Mouse (Mus musculus) fat pad, adult 2 months (tissue): ENCODE data around the gene D17H6S53E.
"Not testable (repeated sequence)": the region's sequence is repeated elsewhere in the genome, so short reads cannot be mapped to it uniquely, and the experiment has no call there.

Experiments
- DNase-seq: peaks from one replicate; pipeline ENCODE4 v3.0.0-alpha.2; 2011; ENCODE audit warnings: low read depth, low spot score; ENCODE audit errors: extremely low read depth

D17H6S53E gene

GRCm38 (mm10) chr17:35100196-35100765 is 25.9 kb upstream of the D17H6S53E start:
- no peak for DNase-seq

GRCm38 (mm10) chr17:35101161-35101560 is 25.0 kb upstream of the D17H6S53E start:
- DNase-seq = no peak

DNA sequence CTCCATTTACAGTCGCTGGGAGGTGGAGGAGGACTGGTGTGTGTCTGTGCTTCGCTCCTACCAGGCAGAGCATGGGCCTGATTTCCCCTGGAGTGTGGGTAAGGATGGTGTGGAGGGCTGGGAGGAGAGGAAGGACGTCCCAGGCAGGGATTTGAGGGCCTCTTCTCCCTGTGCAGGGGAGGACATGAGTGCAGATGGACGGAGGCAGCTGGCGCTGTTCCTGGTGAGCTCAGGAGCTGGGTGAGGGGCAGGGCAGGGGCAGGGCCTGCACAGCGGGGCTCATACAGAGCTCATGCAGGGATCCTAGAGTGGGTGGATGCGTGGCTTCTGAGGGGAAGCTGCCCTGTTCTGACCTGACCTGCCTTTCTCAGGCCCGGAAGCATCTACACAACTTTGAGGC is 23.9 kb upstream of the D17H6S53E start:
- DNase-seq = no peak

- no peak for DNase-seq
Observed at GRCm38 (mm10) chr17:35103221-35103690, 22.9 kb upstream of the D17H6S53E start.

DNA sequence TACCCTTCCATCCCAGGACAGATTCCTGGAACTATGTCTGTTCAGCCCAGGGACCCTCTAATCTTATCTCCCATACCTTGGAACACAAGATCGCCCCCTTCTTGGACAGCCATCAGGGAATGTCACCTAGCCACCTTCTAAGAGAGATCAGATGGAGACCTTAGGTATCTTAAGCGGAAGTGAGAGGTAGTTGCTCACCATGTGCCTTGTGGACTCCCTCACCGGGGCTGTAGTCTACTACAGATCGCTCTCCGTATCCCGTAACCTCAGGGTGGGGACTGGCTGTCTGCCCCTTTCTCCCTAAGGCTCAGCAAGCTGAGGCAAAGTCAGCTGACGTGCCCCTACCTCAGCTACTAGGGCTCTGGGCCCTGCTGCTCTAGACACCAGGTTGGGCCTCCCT is 22.1 kb upstream of the D17H6S53E start:
- no peak for DNase-seq

- no peak for DNase-seq
Observed at GRCm38 (mm10) chr17:35104754-35105153, 21.4 kb upstream of the D17H6S53E start.

DNA sequence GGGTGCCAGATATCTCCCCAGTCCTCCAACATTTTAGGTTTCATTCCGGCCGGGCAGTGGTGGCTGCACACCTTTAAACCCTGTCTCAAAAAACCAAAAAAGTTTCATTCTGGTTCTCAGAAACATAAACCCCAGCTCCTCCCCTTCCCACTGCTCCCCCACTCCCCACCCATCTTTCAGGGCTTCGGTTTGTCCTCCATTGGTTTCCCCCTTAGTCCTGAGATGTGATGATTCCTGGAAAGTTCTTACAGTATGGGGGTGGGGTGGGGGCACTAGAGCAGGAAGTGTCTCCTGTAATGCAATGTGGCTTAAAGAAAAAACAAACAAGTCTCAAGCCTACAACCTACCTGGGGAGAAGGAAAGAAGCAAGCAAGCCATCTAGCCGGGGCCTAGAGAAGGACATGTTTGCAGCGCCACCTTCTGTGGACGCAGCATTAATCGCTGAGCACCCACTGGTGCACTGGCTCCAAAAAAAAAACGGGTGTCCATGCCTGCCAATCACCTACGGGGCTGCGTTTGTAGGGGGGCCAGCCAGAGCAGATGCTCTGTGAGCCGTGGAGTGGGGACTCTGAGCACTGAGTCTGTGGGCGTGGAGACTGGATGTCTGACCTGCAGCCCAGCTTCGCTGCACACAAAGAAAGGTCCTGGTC is 20.3 kb upstream of the D17H6S53E start:
- no peak for DNase-seq

- no peak for DNase-seq
Observed at GRCm38 (mm10) chr17:35106522-35106921, 19.7 kb upstream of the D17H6S53E start.

GRCm38 (mm10) chr17:35108097-35108496 is 18.1 kb upstream of the D17H6S53E start, which contains the start of gene Ly6g5c:
TSS of gene Ly6g5c (plus strand) at chr17:35108279.
- DNase-seq = no peak

DNA sequence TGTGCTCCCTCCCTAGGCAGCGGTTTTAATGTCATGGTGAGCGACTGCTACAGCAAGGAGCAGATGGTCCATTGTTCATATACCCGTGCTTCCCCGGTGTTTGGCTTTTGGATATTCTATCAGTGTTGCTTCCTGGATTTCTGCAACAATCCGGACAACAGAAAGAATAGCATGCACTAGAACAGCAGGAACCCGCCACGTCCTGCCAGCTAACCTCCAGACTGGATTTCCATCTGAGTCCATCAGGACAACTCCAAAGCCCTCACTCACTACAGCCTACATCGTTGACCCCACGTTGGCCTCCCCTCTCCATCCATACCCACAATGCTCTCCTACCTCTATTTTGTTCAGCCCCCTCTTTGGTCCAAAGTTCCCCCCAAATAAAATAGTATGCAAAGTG is 14.4 kb upstream of the D17H6S53E start:
- no peak for DNase-seq

- DNase-seq = no peak
Observed at GRCm38 (mm10) chr17:35115046-35116019, 10.8 kb upstream of the D17H6S53E start, which contains the start of gene Ly6g5b. TSS of gene Ly6g5b (minus strand) at chr17:35115428.

DNA sequence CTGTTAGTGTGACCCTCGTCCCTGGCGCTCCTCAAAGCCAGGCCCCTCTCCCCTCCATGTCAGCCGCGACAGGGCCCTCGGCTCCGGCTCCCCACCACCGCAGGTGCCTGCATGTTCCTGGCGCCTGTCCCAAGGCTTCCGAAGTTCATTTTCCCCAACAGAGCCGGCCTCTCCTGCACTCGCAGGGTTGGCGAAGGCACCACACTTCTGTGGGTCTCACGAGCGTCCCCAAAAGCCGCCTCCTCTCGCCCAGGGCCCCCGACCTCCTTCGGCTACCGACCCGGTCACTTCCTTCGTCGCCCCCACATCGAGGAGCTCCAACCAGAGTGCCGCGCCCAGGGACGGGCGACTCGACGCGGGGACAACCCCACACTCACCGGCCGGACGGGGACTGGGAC is 5.4 kb upstream of the D17H6S53E start:
- no peak for DNase-seq

DNA sequence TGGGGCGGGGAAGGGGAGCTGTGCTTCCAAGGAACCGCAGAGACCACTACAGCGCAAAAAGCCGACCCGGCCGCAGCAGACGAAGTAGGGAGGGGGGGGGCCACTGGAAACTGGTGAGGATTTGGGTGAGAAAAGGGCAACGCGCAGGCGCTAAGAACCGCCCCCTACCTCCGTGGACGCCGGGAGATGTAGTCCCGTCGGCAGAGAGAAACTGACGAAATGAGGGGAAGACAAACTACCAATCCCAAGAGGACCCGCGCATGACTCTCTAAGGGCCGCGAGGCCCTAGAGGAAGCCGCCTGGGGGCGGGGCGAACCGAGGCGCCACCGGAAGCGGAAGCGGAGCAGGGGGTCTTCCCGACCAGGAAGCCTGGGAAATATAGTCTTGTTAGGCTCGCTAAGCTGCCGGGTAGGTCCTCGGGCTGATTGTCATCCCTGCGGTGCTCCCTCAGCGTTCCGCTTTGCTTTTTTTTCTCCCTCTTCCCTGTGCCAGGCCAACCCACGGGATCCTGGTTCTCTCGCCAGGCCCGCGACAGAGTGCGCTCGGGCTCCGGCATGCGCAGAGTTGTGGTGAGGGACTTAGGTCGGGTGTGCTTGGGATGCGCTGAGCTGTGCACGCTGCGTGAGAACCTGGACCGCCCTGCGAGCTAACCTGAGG is 4.9 kb upstream of the D17H6S53E start, which contains the start of gene Gpank1:
Gpank1 (plus strand) TSS at position 313 of the 657 bp plus-strand sequence.
- peak; percentile 84 for DNase-seq

DNA sequence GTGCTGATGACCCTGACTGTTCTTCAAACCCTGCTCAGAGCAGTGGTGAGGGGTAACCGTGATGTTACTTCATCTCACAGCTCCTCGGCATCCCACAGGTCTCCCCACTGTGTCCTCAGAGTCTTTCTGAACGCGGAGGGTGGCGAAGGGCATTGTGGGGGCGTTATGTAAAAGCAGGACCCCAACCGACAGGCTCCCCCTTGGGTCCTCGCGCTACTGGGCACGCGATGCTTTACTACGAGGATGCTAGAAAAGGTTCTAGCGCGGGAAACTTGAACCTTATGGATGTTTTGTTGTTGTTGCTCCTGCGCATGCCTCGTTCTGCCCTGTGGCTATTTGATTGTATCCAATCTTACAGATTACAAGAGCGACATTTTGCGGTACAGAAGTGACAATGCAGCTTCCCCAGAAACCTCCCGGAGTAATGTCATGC is 4.3 kb upstream of the D17H6S53E start, which contains the start of gene Csnk2b:
Csnk2b (minus strand) TSS at position 183 of the 433 bp plus-strand sequence.
- DNase-seq = no peak

DNA sequence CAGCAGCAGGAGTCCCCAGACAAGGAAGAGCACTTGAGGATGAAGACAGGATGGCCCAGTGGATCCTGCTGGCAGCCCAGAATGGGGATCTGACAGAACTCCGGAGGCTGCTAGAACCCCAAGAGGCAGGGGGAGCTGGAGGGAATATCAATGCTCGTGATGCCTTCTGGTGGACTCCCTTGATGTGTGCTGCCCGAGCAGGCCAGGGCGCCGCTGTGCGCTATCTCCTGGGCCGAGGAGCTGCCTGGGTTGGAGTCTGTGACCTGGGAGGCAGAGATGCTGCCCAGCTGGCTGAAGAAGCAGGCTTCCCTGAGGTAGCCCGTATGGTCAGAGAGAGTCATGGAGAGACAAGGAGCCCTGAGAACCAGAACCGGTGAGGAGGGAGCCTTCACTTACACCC is 2.9 kb upstream of the D17H6S53E start:
- not testable (repeated sequence) for DNase-seq

GRCm38 (mm10) chr17:35124261-35124896 is 1.8 kb upstream of the D17H6S53E start:
- DNase-seq = not testable (repeated sequence)

- DNase-seq = no peak
Observed at GRCm38 (mm10) chr17:35125081-35125480, 1.1 kb upstream of the D17H6S53E start.

- DNase-seq = no peak
Observed at GRCm38 (mm10) chr17:35125578-35125977, 595 bp upstream of the D17H6S53E start.

DNA sequence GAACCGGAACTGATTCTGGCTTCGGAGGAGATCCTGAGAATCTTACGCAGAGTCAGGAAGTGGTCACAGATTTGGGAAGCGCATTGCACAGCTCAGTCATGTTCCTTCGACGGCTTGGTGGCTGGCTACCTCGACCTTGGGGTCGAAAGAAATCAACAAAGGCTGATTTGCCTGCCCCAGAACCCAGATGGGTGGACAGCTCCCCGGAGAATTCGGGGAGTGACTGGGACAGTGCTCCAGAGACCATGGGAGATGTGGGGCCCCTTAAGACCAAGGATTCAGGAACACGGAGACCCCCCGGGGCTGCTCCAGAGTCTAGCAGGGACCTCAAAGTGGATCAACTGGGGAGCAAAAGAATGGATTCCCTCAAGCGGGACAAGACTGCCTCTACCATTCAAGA is 844 bp downstream of the D17H6S53E start:
- no peak for DNase-seq

- no peak for DNase-seq
Observed at GRCm38 (mm10) chr17:35128996-35129395, 2.8 kb downstream of the D17H6S53E start.
